Mouse (Mus musculus): ENCODE data around the gene Atp13a2.

DNA sequence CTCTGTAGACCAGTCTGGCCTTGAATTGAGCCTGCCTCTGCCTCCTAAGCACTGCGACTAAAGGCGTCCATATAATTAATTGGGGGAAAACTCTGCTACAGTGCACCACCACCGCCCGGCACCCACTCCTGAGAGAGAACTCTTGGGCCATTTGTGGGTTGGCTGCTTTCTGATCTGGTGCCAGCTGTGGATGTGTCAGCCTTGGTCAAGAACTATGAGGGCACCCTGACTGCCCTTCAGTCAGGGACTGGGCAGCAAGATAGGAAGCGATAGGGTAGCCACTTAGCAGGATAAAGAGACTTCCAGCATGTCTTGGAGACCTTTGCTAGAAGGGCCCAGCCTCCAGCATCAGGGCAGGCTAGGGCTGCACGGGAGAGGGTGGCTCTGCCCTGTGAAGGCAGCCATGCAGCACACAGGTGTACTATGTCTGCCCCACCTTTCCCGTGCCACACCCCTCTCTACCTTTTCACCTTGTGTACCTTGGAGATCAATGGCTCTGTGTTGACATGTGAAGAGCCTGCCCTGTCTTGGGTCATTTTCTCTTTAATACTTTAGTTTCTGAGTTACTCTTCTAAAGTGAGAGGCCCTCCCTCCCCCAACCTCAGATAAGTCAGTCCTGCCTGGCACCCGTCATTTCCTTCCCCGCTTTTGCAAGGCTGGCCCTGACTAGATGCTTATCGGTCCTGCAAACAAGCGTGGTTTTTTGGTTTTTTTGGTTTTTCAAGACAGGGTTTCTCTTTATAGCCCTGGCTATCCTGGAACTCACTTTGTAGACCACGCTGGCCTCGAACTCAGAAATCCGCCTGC lies 8.6 kb upstream of the Atp13a2 start:
- TF ChIP-seq GATA1 (IDR thresholded peaks at IDR 0.05; ENCODE audit: low read length) (no peak), TAL1 (IDR thresholded peaks at IDR 0.05; ENCODE audit: low read length) (no peak)
